Mouse (Mus musculus): ENCODE results near the gene Tor1aip1.

Tor1aip1 gene

DNA sequence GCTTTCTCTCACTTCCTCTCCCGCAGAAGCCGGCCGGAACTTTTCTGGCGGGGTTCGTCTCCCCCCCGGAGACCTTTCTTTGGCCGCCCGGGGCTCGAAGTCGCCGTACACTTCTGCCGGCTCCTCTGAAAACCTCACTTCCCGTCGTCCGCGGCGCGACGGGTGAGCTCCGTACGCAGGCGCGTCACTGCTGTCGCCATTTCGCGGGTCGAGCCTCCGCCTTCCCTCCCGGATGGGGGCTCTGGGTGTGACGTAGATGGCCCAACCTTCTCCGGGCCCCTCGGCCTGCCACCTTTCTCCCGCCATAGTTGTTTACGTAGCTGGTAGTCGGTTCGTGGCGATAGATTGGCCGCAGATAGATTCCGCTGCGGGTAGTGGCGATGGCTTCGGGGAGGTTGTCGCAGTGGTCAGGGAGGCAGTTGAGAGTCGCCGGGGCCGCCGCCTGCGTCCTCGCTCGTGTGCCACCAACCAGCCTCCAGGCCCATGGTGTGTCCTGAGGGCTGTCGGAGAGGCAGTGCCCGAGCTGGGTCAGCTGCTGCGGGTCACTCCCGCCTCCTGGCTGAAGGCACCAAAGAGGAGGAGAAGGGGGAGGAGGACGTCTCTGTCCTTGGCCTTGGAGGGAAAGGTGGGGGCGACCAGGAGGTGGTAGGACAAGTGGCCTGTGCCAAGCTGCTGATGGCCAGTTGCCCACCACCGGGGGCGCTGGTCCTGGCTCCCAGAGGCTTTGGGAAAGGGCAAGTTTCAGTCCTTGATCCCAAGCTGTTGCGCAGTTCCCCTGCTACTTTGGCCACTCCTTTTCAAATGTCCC lies at the start of gene Tor1aip1:
Gene Tor1aip1, minus strand, starts transcription at position 551 of the 808 bp plus-strand sequence.
- DNase-seq, result peak; percentile 98

DNA sequence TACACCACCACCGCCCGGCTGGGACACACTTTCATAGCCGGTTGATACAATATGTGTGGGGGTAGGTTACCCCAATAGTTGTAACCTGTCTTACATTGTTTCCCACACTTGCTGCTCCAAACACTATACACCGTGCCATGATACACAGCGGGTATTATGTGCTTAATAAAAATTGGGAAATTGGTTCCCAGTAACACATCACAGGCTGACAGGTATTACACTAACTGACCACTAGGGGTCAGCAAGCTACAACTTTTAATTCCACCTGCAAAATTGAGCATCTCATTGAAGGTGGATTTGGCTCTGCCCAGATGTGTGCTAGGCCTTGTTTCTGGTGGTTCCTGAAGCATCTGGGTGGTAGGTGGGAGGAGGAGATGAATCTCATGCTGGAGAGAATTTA lies 49.5 kb upstream of the Tor1aip1 start:
- peak; percentile 31 to 32 for DNase-seq

DNA sequence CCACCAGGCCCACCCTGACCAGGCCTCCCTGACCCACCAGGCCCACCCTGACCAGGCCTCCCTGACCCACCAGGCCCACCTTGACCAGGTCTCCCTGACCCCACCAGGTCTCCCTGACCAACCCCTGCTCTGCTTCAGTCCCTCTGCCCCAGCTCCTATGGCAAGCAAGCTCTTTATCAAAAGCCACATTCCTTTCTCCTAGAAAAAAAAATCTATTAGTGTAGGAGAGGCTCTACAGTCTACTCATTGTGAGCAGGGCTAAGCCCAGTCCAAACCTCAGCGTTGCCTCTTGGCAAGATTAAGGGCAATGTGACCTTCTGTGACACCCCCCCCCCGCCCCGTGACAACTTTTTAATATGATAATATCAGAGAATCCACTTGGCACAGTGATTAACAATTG lies 48.3 kb upstream of the Tor1aip1 start:
- DNase-seq, result no peak

DNA sequence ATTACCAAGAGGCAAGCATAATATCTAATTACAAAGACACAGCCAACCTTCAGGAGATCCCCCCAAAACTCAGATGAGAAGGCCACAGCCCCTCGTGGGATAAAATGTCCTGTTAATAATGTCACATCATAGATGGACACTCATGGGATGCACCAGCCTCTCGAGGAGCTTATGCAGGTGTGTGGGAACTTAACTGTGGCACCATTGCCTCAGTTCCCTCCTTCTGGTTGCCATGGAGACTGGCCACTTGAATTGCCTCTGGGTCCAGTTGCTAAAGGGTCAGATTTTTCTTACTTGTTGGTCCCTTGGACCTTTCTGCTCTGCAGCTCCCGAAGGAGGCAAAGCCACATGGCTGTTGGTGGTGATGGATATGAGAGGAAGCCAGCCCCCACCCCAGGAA lies 41.4 kb upstream of the Tor1aip1 start:
- no peak for DNase-seq

DNA sequence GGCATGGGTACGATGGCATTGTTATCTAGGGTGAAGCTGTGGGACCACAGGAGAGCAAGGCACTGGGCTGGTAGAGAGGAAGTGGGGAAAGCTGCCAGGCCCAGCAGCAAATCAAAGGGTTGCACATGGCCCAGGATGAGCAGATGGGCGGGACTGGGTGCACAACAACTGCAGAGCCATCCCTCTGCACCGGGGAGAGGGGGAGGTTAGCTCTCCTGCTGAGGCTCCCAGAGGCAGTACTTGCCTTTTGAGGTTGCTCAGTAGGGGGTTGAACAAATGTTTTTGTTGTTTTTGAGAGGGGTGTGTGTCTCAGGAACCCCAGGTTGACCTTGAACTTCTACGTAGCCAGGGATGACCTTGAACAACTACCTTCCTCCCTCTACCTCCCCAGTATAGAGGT lies 40.2 kb upstream of the Tor1aip1 start:
- no peak for DNase-seq

DNA sequence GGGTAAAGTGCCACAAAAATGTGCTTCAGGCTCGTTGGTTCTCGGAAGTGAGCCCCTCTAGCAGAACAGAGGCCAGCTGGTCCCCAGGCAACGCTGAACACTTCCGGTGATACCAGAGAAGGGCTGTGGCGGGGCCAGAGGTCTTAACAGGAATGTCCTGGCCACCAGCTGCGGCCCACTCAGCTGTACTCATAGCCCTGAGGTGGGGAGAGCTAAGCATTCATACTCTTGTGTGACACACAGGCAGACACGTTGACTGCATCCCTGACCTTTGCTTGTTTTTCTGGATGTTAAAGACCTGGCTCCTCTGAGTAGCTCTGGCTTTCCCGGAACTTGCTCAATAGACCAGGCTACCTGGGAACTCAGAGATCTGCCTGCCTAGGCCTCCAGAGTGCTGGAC lies 38.3 kb upstream of the Tor1aip1 start:
- no peak for DNase-seq

DNA sequence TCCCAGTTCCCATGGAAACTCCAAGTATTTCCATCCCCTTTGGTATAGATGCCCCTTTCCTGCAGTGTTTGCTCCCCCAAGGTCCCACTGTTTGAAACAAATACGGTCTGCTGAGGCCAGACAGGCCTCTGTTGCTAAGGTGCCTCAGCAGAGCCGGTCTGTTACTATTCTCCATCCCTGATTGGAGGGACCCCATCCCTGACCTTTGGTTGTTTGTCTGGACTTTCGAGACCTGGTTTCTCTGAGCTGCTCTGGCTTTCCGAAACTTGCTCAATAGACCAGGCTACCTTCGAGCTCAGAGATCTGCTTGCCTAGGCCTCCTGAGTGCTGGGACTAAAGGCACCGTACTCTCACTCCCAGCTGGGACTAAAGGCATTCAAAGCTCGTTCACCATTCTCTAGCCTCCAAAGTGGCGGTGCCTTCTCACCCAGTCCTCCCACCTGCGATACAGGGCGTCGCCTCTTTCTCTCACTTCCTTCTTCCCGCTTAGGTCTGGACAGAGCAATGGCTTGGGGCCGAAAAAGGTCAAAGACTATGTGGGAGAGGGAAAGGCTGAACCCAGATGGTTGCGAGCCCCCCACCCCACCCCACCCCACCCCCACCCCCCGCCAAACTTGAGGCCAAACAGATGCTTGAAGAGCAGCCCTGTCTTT lies 37.0 kb upstream of the Tor1aip1 start:
- no peak for DNase-seq

DNA sequence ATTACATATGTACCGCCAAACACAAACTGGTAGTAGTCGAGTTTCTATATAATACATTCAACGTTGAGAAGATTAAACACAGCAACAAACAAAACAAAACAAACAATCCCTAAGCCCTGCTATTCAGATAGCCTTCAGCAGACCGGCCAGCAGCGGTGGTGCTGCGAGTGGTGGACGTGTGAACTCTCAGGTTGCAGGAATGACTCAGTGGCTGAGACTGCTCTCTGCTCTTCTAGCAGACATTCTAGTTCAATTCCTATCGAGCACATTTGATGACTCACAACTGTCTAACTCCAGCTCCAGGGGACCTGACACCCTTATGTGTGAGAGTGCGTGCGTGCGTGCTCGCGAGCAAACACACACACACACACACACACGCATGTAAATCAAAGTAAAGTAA lies 33.8 kb upstream of the Tor1aip1 start:
- DNase-seq, result no peak

DNA sequence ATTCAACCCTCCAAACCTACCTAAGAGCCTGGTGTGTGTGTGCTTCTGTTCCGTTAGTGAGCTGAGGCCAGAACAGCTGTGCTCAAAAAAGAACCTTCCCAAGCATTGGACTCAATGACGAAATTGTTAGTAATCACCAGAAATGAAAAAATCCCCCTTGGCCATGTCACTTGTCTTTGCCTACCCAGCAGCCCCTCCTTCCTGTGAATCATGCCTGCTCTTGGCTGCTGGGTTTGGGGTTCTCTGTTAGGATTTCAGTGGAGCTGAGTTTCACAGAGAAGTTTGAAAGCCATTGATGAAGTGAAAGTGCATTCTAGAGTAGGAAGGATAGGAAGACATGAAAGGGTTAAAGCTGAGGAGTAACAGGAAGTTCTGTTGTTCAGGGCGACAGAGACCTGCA lies 29.9 kb upstream of the Tor1aip1 start:
- no peak for DNase-seq

DNA sequence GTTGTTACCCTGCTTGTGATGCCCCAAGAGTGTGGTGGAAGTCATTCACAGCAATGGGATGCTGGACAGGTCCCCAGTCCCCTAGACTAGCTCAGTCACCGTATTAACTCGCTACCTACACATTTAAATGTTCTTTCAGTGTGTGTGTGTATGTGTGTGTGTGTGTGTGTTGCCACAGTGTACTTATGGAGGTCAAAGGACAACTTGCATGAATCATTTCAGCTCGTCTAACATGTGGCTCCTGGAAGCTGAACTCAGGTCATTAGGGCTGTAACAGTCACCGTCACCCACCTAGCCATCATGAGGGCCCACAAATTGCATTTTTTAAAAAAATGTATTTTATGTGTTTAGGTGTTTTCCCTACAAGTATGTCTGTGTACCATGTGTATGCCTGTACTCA lies 25.9 kb upstream of the Tor1aip1 start:
- no peak for DNase-seq

DNA sequence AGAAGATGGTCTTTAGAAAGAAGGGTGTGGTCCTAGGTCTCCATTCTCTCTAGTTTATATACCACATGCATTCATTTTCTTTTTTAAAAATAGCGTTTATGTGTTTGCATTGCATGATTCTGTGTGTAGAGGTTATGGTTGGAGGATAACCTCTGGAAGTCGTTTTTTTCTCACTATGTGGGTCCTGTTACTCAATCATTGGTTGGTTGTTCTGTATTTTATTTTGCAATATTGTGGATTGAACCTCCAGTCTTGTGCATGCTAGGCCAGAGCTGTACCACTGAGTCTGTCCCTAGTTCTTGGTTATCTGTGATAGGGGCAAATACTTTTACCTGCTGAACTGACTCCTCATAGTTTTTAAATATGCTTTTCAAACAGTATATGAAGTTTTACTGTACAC lies 21.9 kb upstream of the Tor1aip1 start:
- no peak for DNase-seq

DNA sequence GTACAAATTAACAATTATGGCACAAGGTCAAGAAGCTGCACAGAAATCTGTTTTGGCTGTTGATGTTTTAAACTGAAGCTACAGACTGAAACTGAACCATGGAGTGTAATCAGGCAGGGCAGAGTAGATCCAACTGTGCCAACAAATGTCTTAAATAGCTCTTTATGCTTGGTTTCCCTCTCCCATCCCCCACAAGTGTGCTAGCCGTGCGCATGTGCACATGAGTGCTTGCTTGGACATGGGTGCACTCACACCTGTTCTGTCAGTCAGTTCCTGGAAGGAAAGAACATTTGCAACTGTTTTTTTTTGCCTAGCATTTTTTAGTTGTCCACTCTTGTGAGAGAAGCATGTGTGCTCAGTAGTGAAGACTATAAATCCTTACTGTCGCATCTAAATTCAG lies 10.4 kb upstream of the Tor1aip1 start:
- peak; percentile 35 to 45 for DNase-seq

DNA sequence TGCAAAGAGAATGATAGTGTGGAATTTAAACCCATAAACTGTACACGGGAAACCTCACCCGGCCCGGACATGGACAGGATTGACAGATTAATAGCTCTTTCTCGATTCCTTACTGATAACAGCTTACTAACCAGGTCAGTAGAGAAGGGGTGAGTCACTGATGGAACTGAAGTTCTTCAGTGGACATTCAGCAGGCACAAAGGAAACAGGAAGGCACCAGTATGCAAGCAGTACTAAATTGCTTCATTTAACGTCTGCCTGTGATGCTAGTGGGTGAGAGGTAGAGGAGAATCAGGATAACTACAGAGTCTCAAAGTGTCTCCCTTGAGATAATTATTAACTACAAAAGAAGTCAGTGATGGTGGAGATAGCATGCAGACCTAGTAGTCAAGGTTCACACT lies 7.9 kb upstream of the Tor1aip1 start:
- DNase-seq, result no peak

DNA sequence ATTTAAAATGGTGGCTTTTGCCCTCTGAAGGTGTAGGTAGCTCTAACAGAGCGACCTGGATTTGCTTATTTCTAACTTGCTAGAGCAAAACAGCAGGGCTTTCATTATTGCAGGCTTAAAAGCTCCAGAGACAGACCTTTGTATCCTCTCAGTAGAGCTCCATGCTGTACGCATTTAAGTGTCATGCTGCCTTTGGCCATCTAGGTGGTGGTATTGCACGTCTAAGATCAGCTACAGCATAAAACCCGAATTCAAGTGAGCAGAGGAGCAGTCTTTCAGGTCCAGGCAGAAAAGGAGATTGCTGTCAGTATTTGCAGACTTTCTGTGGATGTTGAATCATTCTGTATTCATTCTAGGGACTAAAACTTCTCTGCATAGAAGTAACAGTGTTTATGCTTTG lies 6.7 kb upstream of the Tor1aip1 start:
- peak; percentile 47 to 71 for DNase-seq

DNA sequence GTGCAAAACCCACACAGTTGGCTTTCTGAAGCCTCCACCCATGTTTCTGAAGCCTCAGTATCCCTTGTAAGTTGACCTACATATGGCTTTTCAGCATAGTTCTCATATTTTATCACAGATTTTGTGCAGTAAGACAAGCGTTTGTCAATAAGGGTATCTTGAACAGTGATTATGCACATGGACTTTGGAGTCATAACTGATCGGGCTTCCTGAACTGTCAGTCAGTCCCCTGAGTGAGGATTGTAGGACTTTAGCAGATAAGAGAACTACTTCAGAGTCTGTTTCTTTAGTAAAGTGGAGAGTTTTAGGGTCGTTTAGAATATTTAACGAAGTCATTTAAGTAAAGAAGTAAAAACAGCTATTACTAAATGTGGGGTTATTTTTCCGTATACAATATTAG lies 6.2 kb upstream of the Tor1aip1 start:
- no peak for DNase-seq

DNA sequence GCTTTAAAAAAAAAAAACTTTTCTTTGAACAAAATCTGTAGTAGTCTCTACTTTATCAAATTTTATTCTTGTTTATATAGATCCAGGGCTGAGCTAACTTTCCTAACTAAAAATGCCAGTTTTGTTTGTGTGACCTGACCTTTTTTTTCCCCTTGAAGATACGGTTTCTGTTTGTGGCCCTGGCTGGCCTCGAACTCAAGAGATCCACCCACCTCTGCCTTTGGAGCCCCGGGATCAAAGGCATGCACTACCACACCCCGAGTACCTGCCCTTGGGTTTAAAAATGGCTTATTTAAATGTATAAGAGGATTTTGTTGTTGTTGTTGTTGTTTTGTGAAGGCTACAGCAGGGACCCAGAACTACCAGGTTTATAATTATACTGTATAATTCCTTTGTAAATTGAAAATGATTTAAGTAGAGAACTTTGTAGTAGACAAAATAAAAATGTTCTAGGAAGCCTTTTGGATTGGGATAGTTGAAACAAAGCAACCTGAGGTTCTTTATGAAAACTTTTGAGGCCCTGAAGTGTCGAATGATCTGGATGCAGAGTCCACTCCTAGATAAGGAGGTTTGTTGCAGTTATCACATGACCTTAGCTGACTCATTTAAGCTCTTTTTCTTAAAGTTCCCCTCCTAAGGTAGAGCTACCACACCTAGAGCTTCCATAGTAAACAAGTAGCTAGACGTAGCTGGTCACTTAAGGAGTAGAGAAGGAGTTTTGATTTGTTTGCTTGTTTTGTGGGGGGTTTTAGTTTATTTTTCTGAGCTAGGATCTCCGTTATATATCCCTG lies 5.4 kb upstream of the Tor1aip1 start:
- DNase-seq, result no peak

DNA sequence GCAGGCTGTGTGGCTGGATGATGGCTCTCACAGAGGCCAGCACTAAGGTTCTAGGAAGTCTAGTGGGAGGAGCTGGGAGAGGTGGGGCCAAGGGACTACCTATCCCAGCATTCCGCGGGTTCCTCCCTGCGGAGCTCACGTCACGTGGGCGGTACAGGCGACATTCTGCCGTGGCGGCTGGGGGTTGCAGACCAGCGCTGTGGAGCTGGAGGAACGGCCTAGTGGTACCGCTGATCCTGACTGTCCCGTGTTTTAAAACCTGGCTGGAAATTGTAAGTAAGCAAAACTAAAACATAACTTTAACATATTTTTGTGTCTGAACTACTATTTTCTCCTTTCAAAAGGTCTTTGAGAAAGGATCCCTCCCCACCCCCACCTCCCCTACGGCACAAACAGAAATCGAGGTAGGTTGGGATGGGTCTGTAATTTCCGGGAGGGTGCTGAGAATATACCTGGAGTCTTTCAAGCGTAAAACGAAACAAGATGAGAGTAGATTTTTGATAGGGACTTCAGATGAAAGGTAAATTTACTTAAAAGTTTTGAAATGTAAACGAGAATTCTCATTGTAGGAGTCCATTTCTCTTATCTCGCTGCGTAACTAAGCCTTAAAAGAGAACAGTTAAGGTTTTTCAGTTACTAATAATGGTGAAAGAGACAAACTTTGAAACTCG lies 4.6 kb upstream of the Tor1aip1 start:
- peak; percentile 89 to 95 for DNase-seq

DNA sequence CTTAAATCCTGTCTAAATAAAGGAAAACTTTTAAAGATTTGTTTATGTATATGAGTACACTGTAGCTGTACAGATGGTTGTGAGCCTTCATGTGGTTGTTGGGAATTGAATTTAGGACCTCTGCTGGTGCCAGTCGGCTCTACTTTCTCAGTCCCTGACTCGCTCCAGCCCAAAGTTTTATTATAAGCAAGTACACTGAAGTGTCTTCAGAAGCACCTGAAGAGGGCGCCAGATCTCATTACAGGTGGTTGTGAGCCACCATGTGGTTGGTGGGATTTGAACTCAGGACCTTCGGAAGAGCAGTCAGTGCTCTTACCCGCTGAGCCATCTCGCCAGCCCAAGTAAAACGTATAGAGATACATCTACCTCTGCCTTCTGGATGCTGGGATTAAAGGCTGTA lies 3.7 kb upstream of the Tor1aip1 start:
- peak in 1 of 2 experiments; percentile 22 for DNase-seq

DNA sequence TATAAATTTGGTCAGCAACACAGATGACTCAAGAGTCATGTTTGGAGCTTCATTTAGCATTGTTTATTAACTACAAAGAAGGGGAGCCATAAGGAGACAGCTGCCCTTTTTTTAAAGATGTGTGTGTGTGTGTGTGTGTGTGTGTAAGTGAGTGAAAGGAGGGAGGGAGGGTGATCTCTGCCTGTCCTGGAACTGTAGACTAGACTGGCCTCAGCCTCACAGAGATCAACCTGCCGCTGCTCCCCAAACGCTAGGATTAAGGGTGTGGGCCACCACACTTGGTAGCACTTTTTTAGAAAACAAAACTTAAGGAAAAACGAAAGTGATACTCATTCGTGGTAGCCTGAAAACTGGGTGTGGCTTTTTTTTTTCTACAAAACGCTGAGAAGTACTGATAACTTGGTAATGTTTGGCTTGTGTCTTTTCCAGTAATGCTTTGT lies 884 bp upstream of the Tor1aip1 start:
- peak in 1 of 2 experiments; percentile 22 for DNase-seq

DNA sequence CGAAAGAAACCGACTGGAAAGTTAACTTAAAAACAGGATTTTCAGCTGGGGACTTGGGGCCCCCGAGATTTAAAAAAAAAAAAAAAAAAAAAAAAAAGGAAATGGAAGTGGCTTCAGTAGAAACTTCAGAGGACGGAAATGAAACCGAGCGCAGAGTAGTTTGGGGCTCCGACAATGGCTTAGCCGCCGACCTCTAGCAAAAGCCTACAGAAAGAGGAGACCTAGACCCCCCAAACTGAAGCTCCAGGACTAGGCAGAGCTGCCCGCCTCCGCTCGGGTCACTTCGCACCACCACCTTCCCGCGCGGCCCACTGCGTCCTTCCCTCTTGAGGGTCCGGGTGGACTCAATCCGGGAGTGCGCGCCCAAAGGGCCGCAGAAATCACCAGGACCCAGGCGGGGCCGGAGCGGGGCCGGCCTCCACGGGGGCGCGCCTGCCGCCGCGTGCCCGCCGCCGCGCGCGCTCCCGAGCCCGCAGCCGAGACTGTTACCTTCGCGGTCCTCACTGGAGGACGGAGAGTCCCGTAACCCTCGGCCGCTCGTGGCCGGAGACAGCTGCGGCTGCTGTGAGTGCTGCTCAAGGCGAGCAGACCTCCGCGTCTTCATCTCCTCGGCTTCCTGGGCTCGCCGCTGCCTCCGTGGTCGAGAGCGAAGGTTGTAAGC lies 881 bp downstream of the Tor1aip1 start, which contains the start of gene Tor1aip2:
Gene Tor1aip2, plus strand, starts transcription at position 135 of the 661 bp plus-strand sequence.
- DNase-seq, result peak; percentile 79 to 93

DNA sequence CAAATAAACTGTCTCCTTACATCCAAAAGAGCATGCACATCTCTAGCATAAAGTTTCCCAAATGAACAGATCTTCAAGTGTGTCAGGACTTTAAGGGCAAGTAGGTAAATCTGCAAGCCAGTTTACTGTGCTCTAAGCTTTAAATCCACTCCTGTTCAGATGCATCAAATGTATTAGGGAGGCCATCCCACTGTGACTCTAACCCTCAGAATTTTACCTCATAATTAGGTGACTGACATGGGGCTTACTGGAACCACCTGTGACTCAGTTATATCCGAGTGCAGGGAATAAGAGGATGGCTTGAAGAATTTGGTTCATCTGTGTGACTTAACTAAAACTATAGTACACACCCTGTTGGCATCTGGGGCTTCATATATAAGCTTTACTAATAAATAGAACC lies 1.6 kb downstream of the Tor1aip1 start:
- DNase-seq, result no peak

DNA sequence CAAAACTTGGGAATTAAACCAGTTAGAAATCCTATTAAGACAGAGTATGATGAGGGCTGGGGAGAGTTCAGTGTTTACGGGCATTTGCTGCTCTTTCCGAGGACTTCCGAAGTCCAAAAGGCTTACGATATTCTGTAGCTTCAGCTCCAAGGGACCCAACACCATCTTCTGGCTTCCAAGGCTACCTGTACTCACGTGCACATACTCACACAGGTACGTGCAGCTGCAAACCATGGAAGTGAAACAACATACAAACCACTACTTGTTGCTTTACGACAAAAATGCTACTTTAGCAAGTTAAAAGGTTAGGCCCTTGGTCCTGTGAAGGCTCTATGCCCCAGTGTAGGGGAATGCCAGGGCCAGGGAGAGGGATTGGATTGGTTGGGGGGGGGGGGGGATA lies 2.4 kb downstream of the Tor1aip1 start:
- DNase-seq, result no peak

Measured in cerebellum, adult 18-20 months (tissue).